Mouse (Mus musculus) E14TG2a.4 (cell line): Measurements from ENCODE around the gene Gm20509.

Experiments
- CTCF ChIP-seq: conservative IDR thresholded peaks from 2 replicates; pipeline ENCODE4 v1.5.1; 2014; ENCODE audit warnings: low read length
- POU5F1 ChIP-seq: IDR thresholded peaks from 2 replicates; pipeline ENCODE4 v1.6.1; 2014; ENCODE audit warnings: low read length, borderline replicate concordance

GRCm38 (mm10) chr9:73070971-73071659 is 31.2 kb upstream of the Gm20509 start:
- peak; percentile 77 for TF ChIP-seq CTCF
- TF ChIP-seq POU5F1, result no peak; the same call in 1 of the 2 replicates
